Mouse (Mus musculus) lung, embryonic 15.5 days (tissue): ENCODE data around the gene Atp1b3. TPM values are rescaled to one million over a fixed set of nuclear protein-coding genes. Genes with fewer than 3 reads are reported as not detected.
"Not testable (repeated sequence)": the region's sequence is repeated elsewhere in the genome, so short reads cannot be mapped to it uniquely, and the experiment has no call there.

Source experiments
- ATAC-seq: fragments of 200-750 bp; cut with Nextera tagmentation; 2 replicates; pipeline ENCODE4 v1.8.0; 2017; ENCODE audit warnings: moderate number of reproducible peaks, borderline replicate concordance; ENCODE audit not compliant: low FRiP score, low TSS enrichment; ENCODE audit errors: extremely low read depth
- H3K27ac ChIP-seq: fragments of 300-500 bp; sonication (generic); 2 replicates; pipeline ENCODE4 v1.5.1; 2015; ENCODE audit warnings: moderate library complexity, mild to moderate bottlenecking, inconsistent platforms
- H3K27me3 ChIP-seq: fragments of 300-500 bp; sonication (generic); 2 replicates; pipeline ENCODE4 v1.6.1; 2015; ENCODE audit warnings: inconsistent platforms
- H3K36me3 ChIP-seq: fragments of 300-500 bp; sonication (generic); 2 replicates; pipeline ENCODE4 v1.6.1; 2015; ENCODE audit warnings: inconsistent platforms
- H3K4me1 ChIP-seq: fragments of 300-500 bp; sonication (generic); 2 replicates; pipeline ENCODE4 v1.6.1; 2015; ENCODE audit warnings: inconsistent platforms
- H3K4me2 ChIP-seq: fragments of 300-500 bp; sonication (generic); 2 replicates; pipeline ENCODE4 v1.6.1; 2015; ENCODE audit warnings: inconsistent platforms, mild to moderate bottlenecking, moderate library complexity
- H3K4me3 ChIP-seq: fragments of 300-500 bp; sonication (generic); 2 replicates; pipeline ENCODE4 v1.5.1; 2015; ENCODE audit warnings: mild to moderate bottlenecking, inconsistent platforms
- H3K9ac ChIP-seq: fragments of 300-500 bp; sonication (generic); 2 replicates; pipeline ENCODE4 v1.6.1; 2015; ENCODE audit warnings: inconsistent platforms
- H3K9me3 ChIP-seq: fragments of 300-500 bp; sonication (generic); 2 replicates; pipeline ENCODE4 v1.6.1; 2016; ENCODE audit warnings: inconsistent platforms
- WGBS: fragments of 180-500 bp; shearing (Covaris S2); methylation state at CpG from one replicate; pipeline ENCODE4 v1.1.7; 2015; 5-methylcytosine and 5-hydroxymethylcytosine counted together
- polyA plus RNA-seq: library from polyadenylated mRNA; unstranded; fragments of >200 nt; fragmentation: Nextera tagmentation; extraction: Ambion mirVana; gene quantifications from 2 replicates; pipeline ENCODE4 v1.2.1, GENCODE M21; 2015

Atp1b3 gene
- polyA plus RNA-seq, 1 experiment from 2014 or later = 197 TPM

GRCm38 (mm10) chr9:96360056-96360455 is 4.2 kb downstream of the Atp1b3 start:
- ATAC-seq = no peak
- Histone ChIP-seq H3K9me3 (no peaks in the 10 kb centered on the region), H3K27me3 (no peaks in the 10 kb centered on the region), H3K9ac (no peak overlapping the region), H3K4me1 (peaks cover 23% of the 10 kb centered on the region), H3K36me3 (no peaks in the 10 kb centered on the region), H3K4me3 (no peak overlapping the region), H3K4me2 (no peak overlapping the region), H3K27ac (no peak overlapping the region)
- 81% methylated on average over 3 of the region's 3 CpGs for WGBS

- H3K9me3 ChIP-seq = no peaks in the 10 kb centered on the region
- H3K4me2 ChIP-seq = no peak overlapping the region
Measured at GRCm38 (mm10) chr9:96353799-96354198, 10.4 kb downstream of the Atp1b3 start.

GRCm38 (mm10) chr9:96353121-96353769 is 11.0 kb downstream of the Atp1b3 start:
- Histone ChIP-seq H3K4me3 (no peak overlapping the region), H3K9ac (no peak overlapping the region), H3K9me3 (no peaks in the 10 kb centered on the region), H3K27me3 (no peaks in the 10 kb centered on the region), H3K4me2 (no peak overlapping the region), H3K27ac (no peak overlapping the region), H3K4me1 (peaks cover 12% of the 10 kb centered on the region; the same call in 1 of the 2 replicates), H3K36me3 (no peaks in the 10 kb centered on the region)
- 82% methylated on average over 12 of the region's 12 CpGs for WGBS
- ATAC-seq = no peak

More at GRCm38 (mm10) chr9:96353799-96354198, 10.4 kb downstream of the Atp1b3 start:
- no peaks in the 10 kb centered on the region for H3K36me3 ChIP-seq
- H3K4me3 ChIP-seq = no peak overlapping the region
- H3K4me1 ChIP-seq = peaks cover 12% of the 10 kb centered on the region; the same call in 1 of the 2 replicates
- H3K27ac ChIP-seq = no peak overlapping the region
- ATAC-seq = no peak
- H3K27me3 ChIP-seq = no peaks in the 10 kb centered on the region
- WGBS = 41% methylated on average over 8 of the region's 8 CpGs
- no peak overlapping the region for H3K9ac ChIP-seq

GRCm38 (mm10) chr9:96351771-96352170 is 12.5 kb downstream of the Atp1b3 start:
- not testable (repeated sequence) for H3K27ac ChIP-seq, H3K27me3 ChIP-seq, H3K36me3 ChIP-seq, H3K4me2 ChIP-seq, H3K4me3 ChIP-seq, H3K9ac ChIP-seq, ATAC-seq, H3K9me3 ChIP-seq
- 82% methylated on average over 6 of the region's 6 CpGs for WGBS
- H3K4me1 ChIP-seq = peaks cover 12% of the 10 kb centered on the region; the same call in 1 of the 2 replicates

GRCm38 (mm10) chr9:96350476-96350875 is 13.8 kb downstream of the Atp1b3 start:
- Histone ChIP-seq H3K9ac (no peak overlapping the region), H3K27me3 (no peaks in the 10 kb centered on the region), H3K4me2 (no peak overlapping the region), H3K36me3 (no peaks in the 10 kb centered on the region), H3K4me1 (peaks cover 6% of the 10 kb centered on the region; the same call in 1 of the 2 replicates), H3K9me3 (no peaks in the 10 kb centered on the region), H3K27ac (no peak overlapping the region), H3K4me3 (no peak overlapping the region)
- no peak for ATAC-seq
- 57% methylated on average over 3 of the region's 3 CpGs for WGBS

GRCm38 (mm10) chr9:96350010-96350409 is 14.2 kb downstream of the Atp1b3 start:
- Histone ChIP-seq H3K9me3 (no peaks in the 10 kb centered on the region), H3K27ac (no peak overlapping the region), H3K4me2 (no peak overlapping the region), H3K4me1 (peaks cover 6% of the 10 kb centered on the region; the same call in 1 of the 2 replicates), H3K9ac (no peak overlapping the region), H3K27me3 (no peaks in the 10 kb centered on the region), H3K36me3 (peaks cover under 1% of the 10 kb centered on the region; the same call in 1 of the 2 replicates), H3K4me3 (no peak overlapping the region)
- no peak for ATAC-seq
- WGBS = 34% methylated on average over 4 of the region's 4 CpGs

GRCm38 (mm10) chr9:96348885-96349284 is 15.4 kb downstream of the Atp1b3 start:
- Histone ChIP-seq H3K27ac (no peak overlapping the region), H3K4me2 (no peak overlapping the region), H3K4me1 (peaks cover 3% of the 10 kb centered on the region; the same call in 1 of the 2 replicates), H3K36me3 (peaks cover 6% of the 10 kb centered on the region; the same call in 1 of the 2 replicates), H3K27me3 (no peaks in the 10 kb centered on the region), H3K9ac (no peak overlapping the region), H3K9me3 (no peaks in the 10 kb centered on the region), H3K4me3 (no peak overlapping the region)
- no peak for ATAC-seq
- WGBS = 78% methylated on average over 5 of the region's 5 CpGs

- Histone ChIP-seq H3K27me3 (no peaks in the 10 kb centered on the region), H3K4me3 (no peak overlapping the region), H3K9me3 (no peaks in the 10 kb centered on the region), H3K9ac (no peak overlapping the region), H3K4me2 (no peak overlapping the region), H3K27ac (no peak overlapping the region), H3K36me3 (peaks cover 28% of the 10 kb centered on the region), H3K4me1 (no peaks in the 10 kb centered on the region)
- 94% methylated on average over 3 of the region's 3 CpGs for WGBS
- ATAC-seq = no peak
Measured at GRCm38 (mm10) chr9:96345750-96346149, 18.5 kb downstream of the Atp1b3 start.

- 90% methylated on average over 5 of the region's 5 CpGs for WGBS
- no peak overlapping the region for H3K27ac ChIP-seq
Measured at GRCm38 (mm10) chr9:96331146-96331545, 33.1 kb downstream of the Atp1b3 start.

GRCm38 (mm10) chr9:96328226-96328625 is 36.0 kb downstream of the Atp1b3 start:
- H3K4me3 ChIP-seq = no peak overlapping the region
- H3K9ac ChIP-seq = no peak overlapping the region
- H3K27ac ChIP-seq = no peak overlapping the region
- H3K9me3 ChIP-seq = no peaks in the 10 kb centered on the region
- H3K36me3 ChIP-seq = peaks cover 9% of the 10 kb centered on the region
- ATAC-seq = no peak
- WGBS = 87% methylated on average over 4 of the region's 4 CpGs
- H3K4me2 ChIP-seq = no peak overlapping the region
- no peaks in the 10 kb centered on the region for H3K27me3 ChIP-seq
- peaks cover 16% of the 10 kb centered on the region for H3K4me1 ChIP-seq

More at GRCm38 (mm10) chr9:96331146-96331545, 33.1 kb downstream of the Atp1b3 start:
- ATAC-seq = no peak
- peaks cover 34% of the 10 kb centered on the region for H3K36me3 ChIP-seq
- H3K4me2 ChIP-seq = no peak overlapping the region
- no peaks in the 10 kb centered on the region for H3K27me3 ChIP-seq
- no peak overlapping the region for H3K9ac ChIP-seq
- H3K4me3 ChIP-seq = no peak overlapping the region
- H3K9me3 ChIP-seq = no peaks in the 10 kb centered on the region
- peaks cover 15% of the 10 kb centered on the region for H3K4me1 ChIP-seq

- peaks cover 16% of the 10 kb centered on the region for H3K4me1 ChIP-seq
- no peak overlapping the region for H3K9ac ChIP-seq
- H3K36me3 ChIP-seq = no peaks in the 10 kb centered on the region
- 0 out of 2 replicates have a peak overlapping the region, but pooled peaks have one; percentile 1 for H3K27ac ChIP-seq
- ATAC-seq = peak; percentile 56; the same call in 1 of the 2 replicates
- no peaks in the 10 kb centered on the region for H3K9me3 ChIP-seq
- 37% methylated on average over 6 of the region's 6 CpGs for WGBS
- no peak overlapping the region for H3K4me2 ChIP-seq
- no peaks in the 10 kb centered on the region for H3K27me3 ChIP-seq
- no peak overlapping the region for H3K4me3 ChIP-seq
Measured at GRCm38 (mm10) chr9:96326496-96326923, 37.7 kb downstream of the Atp1b3 start.

GRCm38 (mm10) chr9:96324502-96324901 is 39.7 kb downstream of the Atp1b3 start:
- Histone ChIP-seq H3K4me1 (peaks cover 16% of the 10 kb centered on the region), H3K36me3 (no peaks in the 10 kb centered on the region), H3K4me3 (no peak overlapping the region), H3K9me3 (no peaks in the 10 kb centered on the region), H3K9ac (no peak overlapping the region), H3K27ac (no peak overlapping the region), H3K27me3 (no peaks in the 10 kb centered on the region), H3K4me2 (no peak overlapping the region)
- 65% methylated on average over 4 of the region's 4 CpGs for WGBS
- ATAC-seq = no peak
